ENCODE assay signal across 26 mouse cellular contexts in the genomic region with DNA sequence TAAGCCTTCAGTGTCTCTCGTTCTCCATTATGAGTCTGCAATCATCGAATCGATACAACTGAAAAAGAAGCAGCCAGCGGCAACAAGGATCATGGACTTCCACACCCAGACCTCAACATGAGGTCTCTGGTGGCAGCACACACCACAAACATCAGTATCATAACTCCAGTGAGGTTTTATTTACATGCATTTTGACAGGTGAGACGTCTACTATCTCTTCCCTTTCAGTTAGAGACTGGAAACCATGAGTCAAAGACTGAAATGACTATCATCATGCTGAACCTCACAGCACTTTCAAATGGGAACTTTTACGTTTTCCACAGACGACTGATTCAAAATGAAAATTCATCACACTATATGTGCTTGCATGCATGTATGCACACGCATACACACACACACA.
"Had no signal": no experiment of that assay in that cellular context is flagged by ENCODE, and none has a peak within 500 bp of the region (broad histone marks: within the 10 kb centered on the region; RNA-seq: fewer than 3 reads in every experiment).

No protein-coding gene starts in this region.

- H3K4me3 ChIP-seq: heart, embryonic 10.5 days; heart, embryonic 12.5 days; hindbrain, embryonic 10.5 days; hindbrain, embryonic 12.5 days; intestine, embryonic 15.5 days; left cerebral cortex, adult 2 months; limb, embryonic 10.5 days; limb, embryonic 12.5 days; liver, embryonic 13.5 days; liver, embryonic 15.5 days had no signal

- H3K36me3 ChIP-seq: heart, embryonic 10.5 days; heart, embryonic 12.5 days; hindbrain, embryonic 10.5 days; hindbrain, embryonic 12.5 days; intestine, embryonic 15.5 days; limb, embryonic 10.5 days; limb, embryonic 12.5 days; liver, embryonic 13.5 days; liver, embryonic 15.5 days had no signal

- H3K27ac ChIP-seq: heart, embryonic 10.5 days; hindbrain, embryonic 10.5 days; hindbrain, embryonic 12.5 days; hindbrain, embryonic 14.5 days; intestine, embryonic 15.5 days; left cerebral cortex, adult 2 months; limb, embryonic 10.5 days; limb, embryonic 12.5 days; liver, embryonic 13.5 days; liver, embryonic 15.5 days had no signal

- ATAC-seq: hindbrain, embryonic 16.5 days; intestine, embryonic 15.5 days; intestine, postnatal 0 days had no signal

- H3K4me2 ChIP-seq: heart, embryonic 12.5 days; hindbrain, embryonic 12.5 days; hindbrain, embryonic 14.5 days; intestine, embryonic 15.5 days; limb, embryonic 12.5 days; liver, embryonic 11.5 days; liver, embryonic 13.5 days; liver, embryonic 15.5 days had no signal

- DNase-seq: gastrocnemius, postnatal 10 days; gastrocnemius, postnatal 25 days; heart, adult 18-20 months; heart, postnatal 10 days; heart, postnatal 4 days; kidney, adult 18-20 months; kidney, adult 8-10 months; kidney, postnatal 10 days; kidney, postnatal 25 days; kidney, postnatal 4 days; layer of hippocampus, adult 9-11 months; liver; liver, embryonic 13.5 days had no signal

- H3K27me3 ChIP-seq: heart, embryonic 12.5 days; hindbrain, embryonic 12.5 days; intestine, embryonic 15.5 days; limb, embryonic 12.5 days; liver, embryonic 13.5 days; liver, embryonic 15.5 days had no signal

- H3K9ac ChIP-seq: heart, embryonic 12.5 days; hindbrain, embryonic 12.5 days; hindbrain, embryonic 14.5 days; intestine, embryonic 15.5 days; limb, embryonic 12.5 days; liver, embryonic 13.5 days; liver, embryonic 15.5 days had no signal

- H3K4me1 ChIP-seq: heart, embryonic 10.5 days; heart, embryonic 12.5 days; hindbrain, embryonic 10.5 days; hindbrain, embryonic 12.5 days; intestine, embryonic 15.5 days; limb, embryonic 10.5 days; limb, embryonic 12.5 days; liver, embryonic 13.5 days; liver, embryonic 15.5 days had no signal

- H3K9me3 ChIP-seq: heart, embryonic 10.5 days; heart, embryonic 12.5 days; hindbrain, embryonic 10.5 days; hindbrain, embryonic 12.5 days; intestine, embryonic 15.5 days; limb, embryonic 10.5 days; limb, embryonic 12.5 days; liver, embryonic 13.5 days; liver, embryonic 15.5 days had no signal
